Mouse (Mus musculus) myocyte (in vitro differentiated cells): ENCODE data around the gene Rhpn2.

Source experiments
- E2F4 ChIP-seq: IDR thresholded peaks from one replicate; pipeline ENCODE4 v1.6.1; 2011; ENCODE audit warnings: mild to moderate bottlenecking, control low read depth, moderate library complexity; ENCODE audit not compliant: insufficient read depth
- MAX ChIP-seq: IDR thresholded peaks from one replicate; pipeline ENCODE4 v1.6.1; 2011; ENCODE audit warnings: low read depth, mild to moderate bottlenecking, control low read depth
- POLR2A ChIP-seq: IDR thresholded peaks from one replicate; pipeline ENCODE4 v1.6.1; 2011; ENCODE audit warnings: low read depth, mild to moderate bottlenecking, control low read depth, moderate library complexity; ENCODE audit not compliant: insufficient read length
- REST ChIP-seq: IDR thresholded peaks from one replicate; pipeline ENCODE4 v1.6.1; 2011; ENCODE audit warnings: mild to moderate bottlenecking, control low read depth, moderate library complexity; ENCODE audit not compliant: insufficient read depth, insufficient read length
- TCF12 ChIP-seq: IDR thresholded peaks from one replicate; pipeline ENCODE4 v1.6.1; 2011; ENCODE audit warnings: mild to moderate bottlenecking, control low read depth; ENCODE audit not compliant: poor library complexity, insufficient read depth, severe bottlenecking
- USF1 ChIP-seq: IDR thresholded peaks from one replicate; pipeline ENCODE4 v1.6.1; 2011; ENCODE audit warnings: low read depth, mild to moderate bottlenecking, control low read depth, moderate library complexity

GRCm38 (mm10) chr7:35341282-35341681 lies 7.3 kb downstream of the Rhpn2 start:
- no peak for TF ChIP-seq MAX
- TF ChIP-seq TCF12, result no peak
- no peak for TF ChIP-seq POLR2A
- TF ChIP-seq USF1, result no peak
- no peak for TF ChIP-seq E2F4
- no peak for TF ChIP-seq REST
